Mouse (Mus musculus) adrenal gland, adult 8-10 months (tissue): ENCODE results near the gene Cutc. TPM values are rescaled to one million over a fixed set of nuclear protein-coding genes. Genes with fewer than 3 reads are reported as not detected.
A peak's percentile ranks its signal among the peaks of the same experiment; 100 is the strongest.

Experiments
- DNase-seq: peaks from one replicate; pipeline ENCODE4 v3.0.0; 2022
- total RNA-seq, 4 experiments: library from RNA; stranded (reverse); gene quantifications; 2 replicates each; pipeline ENCODE4 v1.2.4; 2022

The Cutc gene
- total RNA-seq, 4 experiments from 2014 or later = 9.3 to 12.4 (median 9.8) TPM

- no peak for DNase-seq
These were observed 1.4 kb downstream of the Cutc start for GRCm38 (mm10) chr19:43754237-43754636.

- no peak for DNase-seq
These were observed 2.1 kb downstream of the Cutc start for GRCm38 (mm10) chr19:43754872-43755271.

- peak; percentile 28 for DNase-seq
These were observed 7.7 kb downstream of the Cutc start for GRCm38 (mm10) chr19:43760504-43760903.

GRCm38 (mm10) chr19:43761543-43762256 lies 8.9 kb downstream of the Cutc start:
- no peak for DNase-seq

GRCm38 (mm10) chr19:43762410-43762809 lies 9.6 kb downstream of the Cutc start:
- no peak for DNase-seq

- no peak for DNase-seq
These were observed 13.7 kb downstream of the Cutc start for GRCm38 (mm10) chr19:43766451-43766850.

GRCm38 (mm10) chr19:43767549-43768322 lies 14.9 kb downstream of the Cutc start:
- DNase-seq = no peak

- DNase-seq = peak; percentile 40
These were observed 16.7 kb downstream of the Cutc start for GRCm38 (mm10) chr19:43769366-43769960.

GRCm38 (mm10) chr19:43770584-43770983 lies 17.8 kb downstream of the Cutc start:
- DNase-seq = no peak

- no peak for DNase-seq
These were observed 18.7 kb downstream of the Cutc start for GRCm38 (mm10) chr19:43771499-43771969.

GRCm38 (mm10) chr19:43772311-43772710 lies 19.5 kb downstream of the Cutc start:
- DNase-seq = no peak

GRCm38 (mm10) chr19:43775433-43775832 lies 22.6 kb downstream of the Cutc start:
- DNase-seq = no peak

- no peak for DNase-seq
These were observed 23.8 kb downstream of the Cutc start for GRCm38 (mm10) chr19:43776561-43776960.

- no peak for DNase-seq
These were observed 24.5 kb downstream of the Cutc start for GRCm38 (mm10) chr19:43777308-43777707.

- DNase-seq = no peak
These were observed 27.6 kb downstream of the Cutc start for GRCm38 (mm10) chr19:43780391-43780790.

GRCm38 (mm10) chr19:43781980-43782379 lies 29.2 kb downstream of the Cutc start, which contains the start of gene Abcc2:
TSS of gene Abcc2 (plus strand) at chr19:43782192.
- no peak for DNase-seq

GRCm38 (mm10) chr19:43784761-43785160 lies 32.0 kb downstream of the Cutc start:
- DNase-seq = no peak

GRCm38 (mm10) chr19:43786249-43787026 lies 33.6 kb downstream of the Cutc start:
- DNase-seq = no peak

- DNase-seq = no peak
These were observed 37.0 kb downstream of the Cutc start for GRCm38 (mm10) chr19:43789817-43790216.

- DNase-seq = no peak
These were observed 39.7 kb downstream of the Cutc start for GRCm38 (mm10) chr19:43792537-43792936.

- no peak for DNase-seq
These were observed 41.2 kb downstream of the Cutc start for GRCm38 (mm10) chr19:43793951-43794350.

GRCm38 (mm10) chr19:43795511-43795910 lies 42.7 kb downstream of the Cutc start:
- DNase-seq = no peak
